Mouse (Mus musculus) frontal cortex, postnatal 14 days (tissue): ENCODE measurements around the gene March4.

ENCODE experiments used
- DNase-seq, 2 experiments: peaks; one replicate each; pipeline ENCODE4 v3.0.0; 2022; ENCODE audit warnings: low spot score in 2 of 2

The March4 gene

GRCm38 (mm10) chr1:72390420-72390819, 146.3 kb downstream of the March4 start:
- no peak for DNase-seq

GRCm38 (mm10) chr1:72383651-72384050, 153.1 kb downstream of the March4 start:
- no peak for DNase-seq

GRCm38 (mm10) chr1:72383056-72383455, 153.7 kb downstream of the March4 start:
- no peak for DNase-seq

GRCm38 (mm10) chr1:72380544-72380943, 156.2 kb downstream of the March4 start:
- DNase-seq: no peak

- no peak for DNase-seq
Observed at GRCm38 (mm10) chr1:72379752-72380353, 156.9 kb downstream of the March4 start.

GRCm38 (mm10) chr1:72378151-72378550, 158.6 kb downstream of the March4 start:
- no peak for DNase-seq
